24 mouse cellular contexts compared by ENCODE assay signal in the genomic region with DNA sequence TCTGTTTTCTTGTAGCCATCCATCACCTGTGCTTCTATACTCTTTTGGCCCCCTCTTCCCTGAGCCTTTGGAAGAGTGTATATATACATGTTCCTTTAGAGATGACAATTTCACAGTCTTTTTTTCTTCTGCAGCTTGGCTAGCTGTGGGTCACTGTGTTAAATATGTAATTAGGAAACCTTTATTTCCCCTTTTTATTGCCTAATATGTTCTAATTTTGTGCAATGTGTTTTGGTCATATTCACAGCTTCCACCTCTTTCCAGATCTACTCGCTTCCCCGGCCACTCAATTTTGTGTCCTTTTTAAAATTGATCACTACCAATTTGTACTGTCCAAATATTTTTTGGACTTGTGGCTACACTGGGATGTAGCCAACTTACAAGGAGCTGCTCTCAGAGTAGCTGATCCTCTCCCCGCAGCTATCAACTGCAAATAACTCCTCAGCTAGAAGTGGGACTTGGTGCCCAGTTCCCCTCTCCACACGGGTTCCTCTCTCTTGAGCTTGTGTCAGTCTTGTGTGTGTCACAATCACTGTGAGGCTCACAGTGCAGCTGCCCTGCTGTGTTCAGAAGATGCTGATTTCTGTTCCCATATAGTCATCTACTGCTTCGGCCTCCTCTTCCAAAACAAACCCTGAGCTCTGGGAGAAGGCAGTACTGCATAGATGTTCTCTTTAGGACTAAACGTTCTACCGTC.
DNase-seq lines count a peak whose midpoint lies in the region; ATAC-seq lines count a peak whose summit lies in the region.
"Had no signal": no experiment of that assay in that cellular context is flagged by ENCODE, and none has a peak within 500 bp of the region (broad histone marks: within the 10 kb centered on the region; RNA-seq: fewer than 3 reads in every experiment).

No protein-coding gene starts in this region.

- H3K4me2 ChIP-seq in hindbrain, embryonic 12.5 days (replicated peaks), result no peak overlapping the region
- H3K4me2 ChIP-seq: heart, embryonic 12.5 days; hindbrain, embryonic 15.5 days; limb, embryonic 12.5 days; lung, embryonic 14.5 days; neural tube, embryonic 13.5 days had no signal

- no peaks in the 10 kb centered on the region for H3K36me3 ChIP-seq in macrophage (ENCODE audit: inconsistent target)
- H3K36me3 ChIP-seq in hindbrain, embryonic 12.5 days, result no peaks in the 10 kb centered on the region
- H3K36me3 ChIP-seq: forebrain, embryonic 10.5 days; heart, embryonic 12.5 days; hindbrain, embryonic 15.5 days; limb, embryonic 12.5 days; neural tube, embryonic 13.5 days had no signal

- no peaks in the 10 kb centered on the region for H3K79me2 ChIP-seq in macrophage (ENCODE audit: inconsistent target)

- no peaks in the 10 kb centered on the region for H3K4me1 ChIP-seq in hindbrain, embryonic 12.5 days
- H3K4me1 ChIP-seq: hindbrain, embryonic 15.5 days; neural tube, embryonic 13.5 days had no signal

- H3K4me3 ChIP-seq in macrophage (ENCODE audit: inconsistent target), result no peak overlapping the region
- H3K4me3 ChIP-seq in hindbrain, embryonic 12.5 days, result no peak overlapping the region
- H3K4me3 ChIP-seq: forebrain, embryonic 10.5 days; heart, embryonic 12.5 days; hindbrain, embryonic 15.5 days; limb, embryonic 12.5 days; myocyte; neural tube, embryonic 13.5 days had no signal

- intact Hi-C loops in heart, postnatal 36 days (cut with DNase I), result no loop called here
- intact Hi-C loops in heart, postnatal 10 days (cut with DNase I), result no loop called here

- H3K9me3 ChIP-seq in hindbrain, embryonic 12.5 days (replicated peaks), result no peaks in the 10 kb centered on the region
- H3K9me3 ChIP-seq: forebrain, embryonic 10.5 days; heart, embryonic 12.5 days; hindbrain, embryonic 15.5 days; limb, embryonic 12.5 days; neural tube, embryonic 13.5 days had no signal

- no peaks in the 10 kb centered on the region for H3K27me3 ChIP-seq in hindbrain, embryonic 12.5 days
- H3K27me3 ChIP-seq: heart, embryonic 12.5 days; hindbrain, embryonic 15.5 days; limb, embryonic 12.5 days; neural tube, embryonic 13.5 days had no signal

- H3K9ac ChIP-seq in hindbrain, embryonic 12.5 days, result no peak overlapping the region
- H3K9ac ChIP-seq: heart, embryonic 12.5 days; hindbrain, embryonic 15.5 days; limb, embryonic 12.5 days; lung, embryonic 14.5 days; neural tube, embryonic 13.5 days had no signal

- peak overlapping the region; percentile 54 for H3K27ac ChIP-seq in macrophage
- no peak overlapping the region for H3K27ac ChIP-seq in hindbrain, embryonic 12.5 days
- H3K27ac ChIP-seq: forebrain, embryonic 10.5 days; hindbrain, embryonic 15.5 days; limb, embryonic 12.5 days; neural tube, embryonic 13.5 days had no signal

- no peak for ATAC-seq in hindbrain, embryonic 12.5 days (ENCODE audit: low FRiP score)
- ATAC-seq: forebrain, embryonic 16.5 days had no signal

- WGBS in macrophage (ENCODE audit: missing documents), result 13% methylated on average over 6 of the region's 7 CpGs
- 93% methylated on average over 7 of the region's 7 CpGs for WGBS in hindbrain, embryonic 12.5 days

- peak; percentile 2 to 4 for DNase-seq in heart, postnatal 36 days
- DNase-seq in heart, postnatal 10 days, result no peak
- DNase-seq in lung, postnatal 25 days (ENCODE audit: low spot score), result peak; percentile 7
- DNase-seq in lung, postnatal 10 days, result no peak
- DNase-seq in ovary, postnatal 10 days (ENCODE audit: low spot score), result no peak
- no peak for DNase-seq in ovary, postnatal 36 days (ENCODE audit: low spot score)
- DNase-seq: adrenal gland, postnatal 14 days; cerebellum, adult 11 months; cerebellum, adult 9-11 months; gastrocnemius, postnatal 10 days; heart, postnatal 14 days; kidney, postnatal 36 days; layer of hippocampus, postnatal 36 days; lung, embryonic 14.5 days; midbrain, embryonic 14.5 days had no signal

Comparison
In these comparisons a context has a peak if more than half of its experiments do, and no peak if none do; other contexts are left out.
1. DNase-seq: peak in heart, postnatal 36 days (2 of 2) and lung, postnatal 25 days (single experiment); none in heart, postnatal 10 days (0 of 2), lung, postnatal 10 days (single experiment), ovary, postnatal 10 days (single experiment) and ovary, postnatal 36 days (single experiment).